Mouse (Mus musculus) ES-CJ7 (cell line): ENCODE measurements around the gene Saal1.
"Not testable (repeated sequence)": the region's sequence is repeated elsewhere in the genome, so short reads cannot be mapped to it uniquely, and the experiment has no call there.

ENCODE experiments used
- DNase-seq: peaks from one replicate; pipeline ENCODE4 v3.0.0; 2011; ENCODE audit warnings: low read depth, low spot score

Gene Saal1

DNA sequence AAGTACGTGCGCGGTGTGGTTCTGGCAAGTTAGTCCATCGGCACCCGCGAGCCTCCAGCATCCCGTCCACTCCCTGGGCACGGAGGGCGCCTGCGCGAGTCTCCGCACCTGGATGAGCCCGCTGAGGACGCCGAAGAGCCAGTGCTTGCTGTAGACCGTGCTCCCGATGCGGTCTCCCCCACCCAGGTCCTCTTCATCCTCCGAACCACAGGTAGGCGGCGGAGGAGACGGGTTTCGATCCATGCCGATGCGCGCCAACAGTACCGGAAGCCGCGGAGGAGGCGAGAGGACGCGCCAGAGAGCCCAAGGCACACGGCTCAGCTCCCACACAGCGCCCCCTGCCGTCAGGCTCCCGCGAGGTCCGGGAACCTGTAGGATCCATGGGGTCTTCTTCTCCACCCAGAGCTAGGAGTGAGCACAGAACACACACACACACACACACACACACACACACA, at the start of gene Saal1:
Gene Saal1, minus strand, starts transcription at position 291 of the 455 bp plus-strand sequence.
- DNase-seq: peak; percentile 96

DNA sequence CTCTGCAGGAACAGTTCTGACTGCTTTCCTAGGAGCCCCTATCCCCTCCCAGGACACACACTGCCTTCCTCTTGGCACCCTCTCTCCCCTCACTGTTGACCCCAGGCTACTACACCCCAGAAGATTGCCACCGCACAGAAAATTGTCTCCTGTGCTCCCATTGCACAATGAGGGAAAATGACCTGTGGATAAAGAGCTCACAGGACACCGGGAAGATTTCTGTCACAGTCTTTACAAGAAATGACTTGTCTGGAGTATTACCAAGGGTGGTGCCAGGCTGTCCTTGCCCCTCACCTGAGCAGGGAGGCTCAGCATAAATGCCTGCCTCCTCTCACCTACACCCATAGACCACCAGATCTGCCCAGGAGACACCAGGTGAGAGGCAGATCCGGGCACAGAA, 41.0 kb upstream of the Saal1 start, which contains the start of gene Saa2:
Gene Saa2, plus strand, starts transcription at position 301 of the 400 bp plus-strand sequence.
- no peak for DNase-seq

GRCm38 (mm10) chr7:46748459-46748858, 38.0 kb upstream of the Saal1 start:
- DNase-seq: peak; percentile 76

DNA sequence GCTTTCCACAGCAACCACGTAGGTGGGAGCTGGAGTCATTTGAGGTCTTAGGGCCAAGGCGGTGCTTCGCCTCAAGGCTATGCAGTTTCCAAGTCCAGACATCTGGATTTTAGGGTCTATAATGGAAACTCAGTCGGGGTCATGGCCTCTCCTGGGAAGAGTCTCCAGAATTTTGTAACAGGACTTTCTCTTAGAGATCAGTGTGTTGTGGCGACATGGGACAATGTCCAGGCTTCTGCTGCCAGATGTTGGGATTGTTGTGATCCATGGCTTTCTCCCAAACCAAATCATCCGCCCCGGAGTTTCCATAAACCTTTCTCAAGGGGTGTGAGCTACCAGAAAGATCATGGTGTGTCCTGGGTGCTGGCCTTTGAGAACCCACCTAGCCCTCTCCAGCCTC, 35.9 kb upstream of the Saal1 start:
- no peak for DNase-seq

DNA sequence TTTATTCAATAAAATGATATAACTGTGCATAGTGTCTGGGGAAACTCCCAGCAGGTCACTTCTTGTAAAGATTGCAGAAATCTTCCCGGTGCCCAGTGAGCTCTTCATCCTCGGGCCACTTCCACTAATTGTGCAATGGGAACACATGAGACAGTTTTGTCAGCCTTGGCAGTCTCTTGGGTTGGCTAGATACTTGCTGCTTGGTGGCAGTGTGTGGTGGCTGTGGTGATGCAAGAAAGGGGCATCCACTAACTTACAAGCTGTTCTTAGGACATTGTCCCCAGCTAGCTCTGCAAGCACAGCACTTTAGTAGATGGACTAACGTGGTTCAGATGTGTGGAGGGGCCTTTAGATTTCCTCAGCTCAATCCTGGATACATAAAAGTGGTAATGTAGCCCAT, 35.3 kb upstream of the Saal1 start:
- no peak for DNase-seq

GRCm38 (mm10) chr7:46742880-46743279, 32.4 kb upstream of the Saal1 start, which contains the start of gene Saa1:
Gene Saa1, minus strand, starts transcription at chr7:46742980.
- not testable (repeated sequence) for DNase-seq

DNA sequence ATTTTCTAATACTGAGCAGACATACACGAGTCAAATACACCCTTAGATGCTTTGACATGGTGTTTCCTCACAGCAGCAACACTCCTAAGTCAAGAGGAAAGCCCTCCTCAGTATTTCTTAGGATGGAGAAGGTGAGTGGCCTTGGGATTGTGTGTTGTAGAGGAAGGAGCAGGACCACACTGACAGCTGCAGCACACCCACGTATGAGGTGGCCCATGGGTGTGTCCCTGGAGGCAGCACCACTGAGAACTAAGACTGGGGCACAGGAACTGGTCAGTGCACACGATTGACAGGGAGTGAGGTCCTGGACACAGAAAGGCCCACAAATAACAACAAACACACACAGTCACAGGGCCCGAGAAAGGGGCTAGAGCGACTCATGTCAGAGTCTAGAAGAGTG, 29.6 kb upstream of the Saal1 start:
- not testable (repeated sequence) for DNase-seq

DNA sequence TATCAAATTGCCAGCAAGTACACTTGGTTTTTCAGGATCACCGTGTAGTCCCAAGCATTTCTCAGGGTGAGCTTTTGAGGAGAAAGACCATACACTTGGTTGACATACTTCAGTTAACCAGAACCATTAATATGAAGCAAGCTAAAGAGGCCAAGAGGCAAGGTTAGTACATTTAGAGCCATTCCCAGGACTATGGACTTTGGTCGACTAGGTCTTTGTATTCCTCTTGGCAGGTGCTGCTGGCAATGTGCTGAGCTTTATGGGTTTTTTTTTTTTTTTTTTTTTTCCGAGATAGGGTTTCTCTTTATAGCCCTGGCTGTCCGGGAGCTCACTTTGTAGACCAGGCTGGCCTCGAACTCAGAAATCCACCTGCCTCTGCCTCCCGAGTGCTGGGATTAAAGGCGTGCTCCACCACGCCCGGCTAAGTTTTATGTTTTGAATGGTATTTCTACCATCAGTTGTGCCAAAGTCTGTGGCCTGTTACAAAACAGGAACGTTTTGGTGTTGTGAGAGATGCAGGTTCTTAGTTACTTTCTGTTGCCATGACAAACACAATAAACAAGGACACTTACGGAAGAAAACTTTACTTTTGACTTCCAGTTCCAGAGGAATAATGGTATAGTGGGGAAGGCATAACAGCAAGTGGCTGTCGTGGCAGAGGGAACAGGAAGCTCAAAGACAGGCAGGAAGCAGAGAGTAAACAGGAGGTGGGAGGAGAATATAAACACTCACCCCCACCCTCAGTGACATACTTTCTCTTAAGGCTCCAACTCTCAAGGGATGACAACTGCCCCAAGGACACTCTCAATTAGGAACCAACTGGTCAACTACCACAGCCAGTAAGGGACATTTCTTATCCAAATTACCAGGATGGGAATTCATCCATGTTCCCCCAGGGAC, 28.3 kb upstream of the Saal1 start:
- no peak for DNase-seq

GRCm38 (mm10) chr7:46734983-46735382, 24.5 kb upstream of the Saal1 start:
- DNase-seq: no peak

GRCm38 (mm10) chr7:46732458-46732857, 22.0 kb upstream of the Saal1 start, which contains the start of gene Saa4:
Gene Saa4, minus strand, starts transcription at chr7:46732603.
- DNase-seq: no peak

- no peak for DNase-seq
Measured at GRCm38 (mm10) chr7:46727584-46727983, 17.1 kb upstream of the Saal1 start.

GRCm38 (mm10) chr7:46724396-46724795, 13.9 kb upstream of the Saal1 start:
- no peak for DNase-seq

- no peak for DNase-seq
Measured at GRCm38 (mm10) chr7:46723849-46724248, 13.4 kb upstream of the Saal1 start.

DNA sequence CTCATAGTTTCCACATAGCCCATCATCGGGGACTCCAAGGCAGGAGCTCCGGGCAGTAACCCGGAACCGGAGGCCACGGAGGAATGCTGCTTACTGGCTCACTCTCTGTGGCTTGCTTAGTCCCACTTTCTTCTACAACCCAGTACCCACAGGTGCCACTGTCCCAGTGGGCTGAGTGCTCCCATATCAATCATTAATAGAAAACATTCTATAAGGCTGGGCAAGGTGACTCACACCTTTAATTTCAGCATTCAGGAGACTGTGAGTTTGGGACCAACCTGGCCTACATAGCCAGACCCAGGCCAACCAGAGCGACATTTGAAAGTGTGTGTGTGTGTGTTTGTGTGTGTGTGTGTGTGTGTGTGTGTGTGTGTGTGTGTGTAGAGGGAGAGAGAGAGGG, 12.9 kb upstream of the Saal1 start:
- no peak for DNase-seq

DNA sequence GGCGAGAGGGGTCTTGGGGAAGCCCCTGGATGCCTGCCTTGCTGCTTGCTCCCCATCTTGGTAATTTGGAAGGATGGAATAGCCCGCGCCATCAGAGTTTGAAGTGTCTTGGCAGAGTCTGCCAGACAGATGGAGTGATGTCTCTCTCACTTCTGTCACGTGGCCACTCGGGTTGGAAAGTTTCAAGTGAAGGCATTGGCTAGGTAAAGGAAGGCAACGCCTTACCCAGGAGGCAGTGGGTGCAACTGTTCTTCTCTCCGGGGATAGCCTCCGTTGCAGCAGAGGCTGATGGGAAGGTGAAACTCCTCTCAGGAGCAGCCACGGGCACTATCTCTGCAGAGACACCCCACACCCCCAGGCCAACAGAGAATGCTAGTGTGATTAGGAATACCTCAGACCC, 10.0 kb upstream of the Saal1 start:
- DNase-seq: no peak

DNA sequence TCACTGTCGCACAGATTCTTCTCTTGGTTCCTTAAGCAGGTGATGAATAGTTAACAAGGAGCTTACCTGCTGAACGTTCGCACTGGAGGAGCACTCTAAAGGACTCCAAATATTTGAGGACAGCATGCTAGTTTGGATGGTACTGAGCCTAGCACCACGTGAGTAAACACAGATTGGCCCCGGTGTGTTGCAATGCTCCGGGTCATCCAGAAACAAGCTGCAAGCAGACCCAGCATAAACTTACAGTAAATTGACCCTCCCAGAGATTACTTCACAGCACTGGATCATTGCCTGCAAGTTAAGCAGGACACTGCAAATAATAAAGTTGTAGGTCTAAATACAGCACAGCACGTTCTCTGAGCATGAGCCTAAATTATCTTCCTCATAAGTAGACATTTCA, 9.0 kb upstream of the Saal1 start:
- no peak for DNase-seq

DNA sequence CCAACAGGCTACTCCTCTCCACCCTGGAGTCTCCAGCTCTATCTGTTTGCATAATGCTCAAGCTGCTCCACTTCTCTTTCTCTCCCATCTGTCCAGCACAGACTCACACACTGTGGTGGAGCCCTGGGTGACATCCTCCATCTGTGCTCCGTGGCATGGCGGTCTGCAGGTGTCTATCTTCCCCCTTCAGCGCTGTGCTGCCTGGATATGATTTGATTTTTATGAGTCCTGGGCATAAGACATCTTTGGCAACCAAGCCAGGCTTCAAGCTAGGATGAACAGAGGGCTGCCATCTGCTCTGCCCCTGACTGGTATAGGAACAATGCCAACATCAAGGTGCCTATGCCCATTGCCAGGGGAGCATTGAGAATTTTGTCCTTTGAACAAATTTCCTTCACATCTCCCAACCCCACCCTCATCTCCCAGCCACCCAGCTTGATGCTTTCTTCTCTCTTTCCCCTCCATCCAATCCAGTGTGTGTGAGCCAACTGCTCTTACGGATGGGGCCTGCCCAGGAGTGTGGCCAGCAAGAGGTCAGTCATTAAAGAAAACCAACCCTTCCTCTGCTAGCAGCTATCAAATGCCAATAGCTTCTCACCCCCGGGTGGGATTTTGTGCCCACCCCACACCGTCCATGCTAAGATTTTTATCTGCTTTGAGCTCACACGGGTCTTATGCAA, 8.3 kb upstream of the Saal1 start:
- no peak for DNase-seq

- DNase-seq: no peak
Measured at GRCm38 (mm10) chr7:46716897-46717296, 6.4 kb upstream of the Saal1 start.

- DNase-seq: no peak
Measured at GRCm38 (mm10) chr7:46715600-46715999, 5.1 kb upstream of the Saal1 start, which contains the start of gene Saa3. Gene Saa3, minus strand, starts transcription at chr7:46715700.

DNA sequence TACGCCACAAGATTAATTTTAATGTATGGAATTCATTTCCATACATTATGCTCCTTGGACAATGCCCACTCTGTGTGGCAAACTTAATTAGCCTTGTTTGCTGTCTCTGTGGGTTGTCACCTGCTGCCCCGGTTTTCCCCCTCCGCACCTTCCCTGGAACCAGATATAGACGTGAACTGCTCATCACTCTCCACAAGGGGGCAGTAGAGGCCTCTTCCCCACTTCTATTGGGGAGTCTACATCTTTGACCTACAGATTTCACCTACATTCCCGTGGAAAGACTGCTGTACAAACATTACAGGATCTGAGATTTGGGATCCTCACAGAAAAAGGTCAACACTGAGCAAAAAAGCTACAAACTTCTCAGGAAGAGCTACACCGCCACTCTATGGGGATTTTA, 4.0 kb upstream of the Saal1 start:
- DNase-seq: peak; percentile 82

DNA sequence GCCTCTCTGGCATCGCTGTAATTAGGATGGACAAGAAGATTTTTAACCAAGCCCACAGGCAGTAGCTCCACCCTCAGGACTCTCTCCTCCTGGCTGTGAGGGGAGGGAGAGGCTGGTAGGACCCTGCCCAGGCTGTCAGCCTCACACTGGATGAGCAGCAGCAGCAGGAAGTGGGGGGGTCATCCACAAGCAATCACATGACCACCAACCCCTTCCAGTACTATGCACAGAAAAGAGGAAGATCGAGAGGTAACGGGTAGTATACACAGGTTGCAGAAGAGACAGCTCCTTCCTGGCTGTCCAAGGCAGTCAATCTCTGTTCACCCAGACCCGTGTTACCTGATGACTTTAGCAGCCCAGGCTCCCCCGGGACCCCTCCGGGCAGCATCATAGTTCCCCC, 1.8 kb upstream of the Saal1 start:
- DNase-seq: no peak

- DNase-seq: no peak
Measured at GRCm38 (mm10) chr7:46700521-46701025, 9.9 kb downstream of the Saal1 start.
